Mouse (Mus musculus) cerebellum, adult 2 months (tissue): ENCODE measurements around the gene Dtd1. TPM values are rescaled to one million over a fixed set of nuclear protein-coding genes. Genes with fewer than 3 reads are reported as not detected.
A peak's percentile ranks its signal among the peaks of the same experiment; 100 is the strongest.

Source experiments
- DNase-seq, 2 experiments: peaks; one replicate each; pipeline ENCODE4 v3.0.0; 2021
- H3K27ac ChIP-seq: fragments of 200-500 bp; 2 replicates; pipeline ENCODE4 v1.5.1; 2012; ENCODE audit warnings: low read length, control low read depth, inconsistent platforms; ENCODE audit not compliant: insufficient read depth
- H3K27me3 ChIP-seq: fragments of 200-500 bp; 2 replicates; pipeline ENCODE4 v1.6.1; 2012; ENCODE audit warnings: inconsistent platforms, mild to moderate bottlenecking, low read length, moderate library complexity; ENCODE audit not compliant: control insufficient read depth, insufficient read depth
- H3K4me1 ChIP-seq: fragments of 200-500 bp; 2 replicates; pipeline ENCODE4 v1.6.1; 2011; ENCODE audit warnings: low read length; ENCODE audit not compliant: control insufficient read depth, insufficient read depth
- H3K4me3 ChIP-seq: fragments of 200-500 bp; replicated peaks from 2 replicates; pipeline ENCODE3; 2011; ENCODE audit warnings: mild to moderate bottlenecking, low read depth, low read length, control low read depth; ENCODE audit not compliant: insufficient read depth
- CTCF ChIP-seq: fragments of 200-500 bp; IDR thresholded peaks from 2 replicates; pipeline ENCODE4 v1.5.1; 2011; ENCODE audit warnings: low read depth, mild to moderate bottlenecking, control low read depth, low read length, moderate library complexity, borderline replicate concordance; ENCODE audit not compliant: insufficient read depth
- POLR2A ChIP-seq: fragments of 200-500 bp; IDR thresholded peaks from 2 replicates; pipeline ENCODE4 v1.6.1; 2011; ENCODE audit warnings: low read length, control low read depth, borderline replicate concordance; ENCODE audit not compliant: insufficient read depth
- WGBS: fragments of 180-500 bp; shearing (Covaris S2); methylation state at CpG from one replicate; pipeline ENCODE4 v1.1.7; 2018; 5-methylcytosine and 5-hydroxymethylcytosine counted together
- polyA plus RNA-seq: library from polyadenylated mRNA; depleted of rRNA; stranded (reverse); fragments of >200 nt; gene quantifications from 2 replicates; pipeline ENCODE4 v1.2.3, GENCODE M21; 2012

Dtd1 gene
- polyA plus RNA-seq, 1 experiment = 74.5 TPM

DNA sequence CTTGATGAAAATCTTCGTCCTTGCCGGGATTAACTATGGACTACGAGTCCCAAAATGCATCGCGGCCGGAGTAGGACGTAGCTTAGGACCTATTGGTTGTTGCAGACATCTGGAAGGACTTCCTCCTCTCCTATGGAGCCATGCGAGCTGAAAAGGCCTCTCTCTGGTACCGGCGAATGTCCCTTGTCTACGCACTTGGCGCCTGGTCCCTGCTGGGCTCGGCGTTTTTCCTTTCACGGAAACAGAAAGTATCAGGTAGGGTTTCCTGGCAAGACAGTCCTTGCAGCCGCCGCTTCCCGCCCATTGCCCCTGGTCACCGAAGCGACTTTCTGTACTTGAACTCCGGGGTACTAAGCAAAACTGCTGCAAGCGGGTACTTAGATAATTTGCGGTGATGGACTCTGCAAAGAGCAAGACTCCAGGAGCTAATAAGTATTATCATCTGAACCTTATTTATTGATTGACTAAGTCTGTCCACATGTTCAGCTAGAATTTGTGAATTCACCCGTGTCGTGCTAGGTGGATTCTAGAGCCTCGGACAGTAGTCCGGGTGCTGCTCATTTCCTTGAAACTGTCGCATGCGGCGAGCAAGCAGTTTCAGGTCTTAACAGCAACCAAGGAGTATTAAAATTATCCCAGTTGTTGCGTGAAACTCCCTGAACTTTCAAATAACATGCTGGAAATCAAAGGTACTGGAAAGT, 5.6 kb upstream of the Dtd1 start, which contains the start of gene Smim26:
TSS of gene Smim26 (plus strand) at position 104 of the 701 bp plus-strand sequence.
- H3K4me1 ChIP-seq = no peaks in the 10 kb centered on the region
- 0 out of 2 replicates have a peak within 1 kb of the TSS, but pooled peaks have one; percentile 17 for H3K27ac ChIP-seq
- TF ChIP-seq POLR2A (peak; percentile 66; the same call in 1 of the 2 replicates), CTCF (no peak)
- WGBS = 1% methylated on average over 31 of the region's 31 CpGs
- peak; percentile 81 to 83 for DNase-seq
- no peaks in the 10 kb centered on the region for H3K27me3 ChIP-seq
- peak within 1 kb of the TSS; percentile 76 for H3K4me3 ChIP-seq

DNA sequence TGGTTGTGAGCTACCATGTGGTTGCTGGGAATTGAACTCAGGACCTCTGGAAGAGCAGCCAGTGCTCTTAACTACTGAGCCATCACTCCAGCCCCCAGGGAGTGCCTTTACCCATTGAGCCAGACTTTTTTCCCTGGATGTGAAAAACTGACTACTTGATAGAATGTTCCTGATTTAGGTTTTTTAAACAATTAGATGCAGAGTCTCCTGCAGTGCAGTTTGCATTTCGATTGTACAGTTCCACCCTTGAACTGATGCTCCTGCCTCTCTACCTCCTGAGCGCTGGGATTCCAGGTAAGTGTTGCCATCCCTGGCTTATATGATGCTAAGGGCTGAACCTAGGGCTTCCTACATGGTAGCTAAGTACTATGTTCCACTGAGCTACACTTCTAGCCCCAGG, 1.7 kb upstream of the Dtd1 start:
- no peak for TF ChIP-seq CTCF
- TF ChIP-seq POLR2A = no peak
- WGBS = 72% methylated on average over 2 of the region's 2 CpGs
- H3K27ac ChIP-seq = no peak overlapping the region
- DNase-seq = no peak
- H3K4me3 ChIP-seq = no peak overlapping the region
- no peaks in the 10 kb centered on the region for H3K4me1 ChIP-seq
- H3K27me3 ChIP-seq = no peaks in the 10 kb centered on the region

DNA sequence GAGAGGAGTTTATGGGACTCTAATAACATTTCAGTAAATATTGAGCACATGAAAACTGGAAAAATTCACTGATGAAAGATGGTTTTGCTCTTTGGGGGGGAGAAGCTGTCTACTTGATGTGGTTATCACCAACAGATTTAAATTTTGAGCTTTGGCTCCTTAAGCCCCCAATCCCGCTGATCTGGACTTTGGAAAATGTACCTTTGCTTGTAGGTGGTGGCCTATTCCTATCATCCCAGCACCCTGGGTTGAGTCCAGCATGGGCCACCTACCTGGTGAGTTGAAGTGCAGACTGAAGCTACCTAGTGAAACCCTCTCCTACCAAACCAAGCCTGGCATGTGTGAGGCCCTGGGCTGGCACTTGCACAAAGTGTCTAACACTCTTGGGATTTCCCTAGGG, 1.9 kb downstream of the Dtd1 start:
- Histone ChIP-seq H3K27ac (no peak overlapping the region), H3K4me3 (no peak overlapping the region), H3K4me1 (no peaks in the 10 kb centered on the region), H3K27me3 (no peaks in the 10 kb centered on the region)
- WGBS = 95% methylated on average over 1 of the region's 1 CpGs
- TF ChIP-seq CTCF = no peak
- no peak for TF ChIP-seq POLR2A
- no peak for DNase-seq

DNA sequence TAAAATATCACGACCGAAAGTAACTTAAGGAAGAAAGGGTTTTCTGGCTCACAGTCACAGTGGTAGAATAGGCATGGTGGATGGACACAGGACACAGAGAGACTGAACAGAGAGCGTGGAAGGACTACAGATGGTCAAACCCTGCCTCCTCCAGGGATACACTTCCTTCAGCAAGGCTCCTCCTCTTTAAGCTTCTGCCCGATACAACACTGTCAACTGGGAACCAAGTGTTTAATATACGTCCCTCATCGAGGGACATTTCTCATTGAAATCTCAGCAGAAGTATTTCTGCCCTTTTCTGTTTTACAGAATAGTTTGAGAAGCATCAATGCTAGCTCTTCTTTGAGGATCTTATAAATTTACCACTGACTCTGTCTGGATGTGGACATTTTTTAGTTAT, 14.3 kb downstream of the Dtd1 start:
- no peaks in the 10 kb centered on the region for H3K4me1 ChIP-seq
- H3K27ac ChIP-seq = no peak overlapping the region
- H3K4me3 ChIP-seq = no peak overlapping the region
- no peak for DNase-seq
- TF ChIP-seq POLR2A (no peak), CTCF (no peak)
- WGBS = 95% methylated on average over 6 of the region's 6 CpGs
- no peaks in the 10 kb centered on the region for H3K27me3 ChIP-seq

DNA sequence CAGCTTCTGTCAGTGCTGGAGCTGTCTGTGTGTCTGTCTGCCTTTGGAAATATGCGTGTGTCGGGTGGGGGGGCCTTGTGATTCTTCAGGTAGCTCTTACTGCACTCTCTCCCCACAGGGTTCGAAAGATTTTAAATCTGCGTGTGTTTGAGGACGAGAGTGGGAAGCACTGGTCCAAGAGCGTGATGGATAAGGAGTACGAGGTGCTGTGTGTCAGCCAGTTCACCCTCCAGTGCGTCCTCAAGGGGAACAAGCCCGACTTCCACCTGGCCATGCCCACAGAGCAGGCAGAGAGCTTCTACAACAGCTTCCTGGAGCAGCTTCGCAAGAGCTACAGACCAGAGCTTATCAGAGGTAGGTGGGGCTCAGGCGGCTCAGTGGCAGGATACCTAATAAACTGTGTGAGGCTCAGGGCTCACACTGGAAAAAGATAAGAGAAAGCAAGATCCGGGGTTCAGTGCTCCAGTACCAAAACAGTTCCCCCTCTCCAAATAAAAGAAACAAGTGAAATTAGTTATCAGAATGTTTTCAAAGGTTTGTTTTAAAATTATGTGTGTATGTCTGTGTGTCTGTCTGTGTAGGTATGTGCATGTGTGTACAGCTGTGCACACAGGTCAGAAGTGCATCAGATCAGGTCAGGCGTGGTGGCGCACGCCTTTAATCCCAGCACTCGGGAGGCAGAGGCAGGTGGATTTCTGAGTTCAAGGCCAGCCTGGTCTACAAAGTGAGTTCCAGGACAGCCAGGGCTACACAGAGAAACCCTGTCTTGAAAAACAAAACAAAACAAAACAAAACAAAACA, 17.6 kb downstream of the Dtd1 start:
- Histone ChIP-seq H3K4me3 (no peak overlapping the region), H3K27ac (no peak overlapping the region), H3K4me1 (peaks cover 5% of the 10 kb centered on the region), H3K27me3 (no peaks in the 10 kb centered on the region)
- DNase-seq = no peak
- 92% methylated on average over 16 of the region's 16 CpGs for WGBS
- no peak for TF ChIP-seq CTCF
- TF ChIP-seq POLR2A = no peak

DNA sequence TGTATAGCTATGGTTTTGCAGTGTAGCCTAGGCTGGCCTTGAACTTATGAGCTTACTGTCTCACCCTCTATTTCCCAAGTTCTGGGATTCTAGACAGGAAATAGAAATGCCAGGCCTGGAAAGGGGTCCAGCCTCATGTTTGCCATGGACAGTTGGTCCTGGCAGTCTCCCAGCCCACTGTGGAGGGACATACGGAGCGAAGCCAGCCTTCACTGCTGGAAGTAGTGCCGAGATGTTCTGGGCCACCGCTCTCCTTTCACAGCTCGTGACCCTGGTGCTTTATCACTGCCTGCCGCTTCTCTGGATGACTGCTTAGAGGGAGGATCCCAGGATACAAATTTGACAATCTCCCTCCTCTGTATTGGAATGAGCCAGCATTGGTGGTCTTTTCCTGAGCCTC, 21.8 kb downstream of the Dtd1 start:
- Histone ChIP-seq H3K27me3 (no peaks in the 10 kb centered on the region), H3K27ac (no peak overlapping the region), H3K4me1 (peaks cover 5% of the 10 kb centered on the region), H3K4me3 (no peak overlapping the region)
- 6% methylated on average over 6 of the region's 6 CpGs for WGBS
- peak; percentile 46 to 64 for DNase-seq
- TF ChIP-seq CTCF (no peak), POLR2A (no peak)

DNA sequence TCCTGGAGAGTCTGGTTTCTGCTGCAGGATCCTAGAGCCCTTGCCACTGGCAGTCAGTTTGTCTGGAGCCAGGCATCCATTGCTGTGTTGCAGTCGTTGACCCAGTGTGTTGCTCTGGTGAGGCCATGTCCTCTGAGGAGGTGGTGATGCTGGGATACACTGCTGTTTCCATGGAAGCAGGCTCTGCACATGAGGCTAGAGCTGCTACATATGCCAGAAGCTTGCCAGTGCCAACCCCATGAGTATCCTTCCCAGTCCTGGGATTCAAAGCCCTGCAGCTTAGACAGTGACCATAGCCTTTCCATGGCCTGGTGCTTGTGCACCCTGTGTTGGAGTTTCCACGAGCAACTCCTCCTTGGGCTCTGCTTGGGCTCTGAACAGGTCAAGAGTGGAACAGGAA, 33.9 kb downstream of the Dtd1 start:
- no peaks in the 10 kb centered on the region for H3K4me1 ChIP-seq
- no peak overlapping the region for H3K27ac ChIP-seq
- WGBS = 67% methylated on average over 2 of the region's 2 CpGs
- no peak for DNase-seq
- no peaks in the 10 kb centered on the region for H3K27me3 ChIP-seq
- TF ChIP-seq POLR2A (no peak), CTCF (no peak)
- H3K4me3 ChIP-seq = no peak overlapping the region
